Mouse (Mus musculus) hindbrain, embryonic 15.5 days (tissue): ENCODE data around the gene Chac2. TPM values are rescaled to one million over a fixed set of nuclear protein-coding genes. Genes with fewer than 3 reads are reported as not detected.
"Not testable (repeated sequence)": the region's sequence is repeated elsewhere in the genome, so short reads cannot be mapped to it uniquely, and the experiment has no call there.

Source experiments
- ATAC-seq: fragments of 200-750 bp; cut with Nextera tagmentation; 2 replicates; pipeline ENCODE4 v1.8.0; 2017; ENCODE audit warnings: low read depth, moderate number of reproducible peaks, moderate TSS enrichment; ENCODE audit not compliant: low FRiP score
- H3K27ac ChIP-seq: fragments of 300-500 bp; sonication (generic); replicated peaks from 2 replicates; pipeline ENCODE4 v1.5.1; 2015; ENCODE audit warnings: mild to moderate bottlenecking, inconsistent platforms
- H3K27me3 ChIP-seq: fragments of 300-500 bp; sonication (generic); 2 replicates; pipeline ENCODE4 v1.6.1; 2015; ENCODE audit warnings: control low read depth, inconsistent platforms
- H3K36me3 ChIP-seq: fragments of 300-500 bp; sonication (generic); 2 replicates; pipeline ENCODE4 v1.6.1; 2015; ENCODE audit warnings: control low read depth, inconsistent platforms
- H3K4me1 ChIP-seq: fragments of 300-500 bp; sonication (generic); replicated peaks from 2 replicates; pipeline ENCODE4 v1.6.1; 2015; ENCODE audit warnings: control low read depth, inconsistent platforms
- H3K4me2 ChIP-seq: fragments of 300-500 bp; sonication (generic); 2 replicates; pipeline ENCODE4 v1.6.1; 2015; ENCODE audit warnings: moderate library complexity, mild to moderate bottlenecking, inconsistent platforms
- H3K4me3 ChIP-seq: fragments of 300-500 bp; sonication (generic); 2 replicates; pipeline ENCODE4 v1.5.1; 2015; ENCODE audit warnings: mild to moderate bottlenecking, inconsistent platforms
- H3K9ac ChIP-seq: fragments of 300-500 bp; sonication (generic); 2 replicates; pipeline ENCODE4 v1.6.1; 2015; ENCODE audit warnings: inconsistent platforms
- H3K9me3 ChIP-seq: fragments of 300-500 bp; sonication (generic); 2 replicates; pipeline ENCODE4 v1.6.1; 2016; ENCODE audit warnings: control low read depth, inconsistent platforms
- whole genome bisulfite sequencing: fragments of 180-500 bp; shearing (Covaris S2); methylation state at CpG from one replicate; pipeline ENCODE4 v1.1.7; 2015; 5-methylcytosine and 5-hydroxymethylcytosine counted together
- polyA plus RNA-seq: library from polyadenylated mRNA; unstranded; fragments of >200 nt; fragmentation: Nextera tagmentation; extraction: Ambion mirVana; gene quantifications from 2 replicates; pipeline ENCODE4 v1.2.1, GENCODE M21; 2015

Chac2 gene
- polyA plus RNA-seq: 28.9 and 32.7 TPM in 2 replicates

- Histone ChIP-seq H3K4me1 (peaks cover 16% of the 10 kb centered on the region), H3K4me2 (peak within 1 kb of the TSS; percentile 70), H3K4me3 (peak within 1 kb of the TSS; percentile 59), H3K9ac (peak within 1 kb of the TSS; percentile 61), H3K27ac (peak within 1 kb of the TSS; percentile 78), H3K27me3 (no peaks in the 10 kb centered on the region), H3K36me3 (peaks cover 3% of the 10 kb centered on the region; the same call in 1 of the 2 replicates), H3K9me3 (no peaks in the 10 kb centered on the region)
- ATAC-seq: peak; percentile 99
- WGBS: under 1% methylated on average over 22 of the region's 22 CpGs
Observed at GRCm38 (mm10) chr11:30985877-30986624, at the start of gene Chac2. Gene Chac2 (minus strand): TSS chr11:30986350.

- Histone ChIP-seq H3K4me2 (no peak overlapping the region), H3K4me3 (no peak overlapping the region), H3K4me1 (no peaks in the 10 kb centered on the region), H3K9ac (no peak overlapping the region), H3K27me3 (no peaks in the 10 kb centered on the region), H3K27ac (no peak overlapping the region), H3K9me3 (no peaks in the 10 kb centered on the region), H3K36me3 (peaks cover 12% of the 10 kb centered on the region)
- ATAC-seq: no peak
- 98% methylated on average over 4 of the region's 4 CpGs for WGBS
Observed at GRCm38 (mm10) chr11:31034958-31035357, 48.8 kb upstream of the Chac2 start.

- H3K27me3 ChIP-seq, ATAC-seq, H3K4me2 ChIP-seq, H3K9me3 ChIP-seq, H3K9ac ChIP-seq, H3K27ac ChIP-seq, H3K4me1 ChIP-seq, H3K36me3 ChIP-seq, H3K4me3 ChIP-seq: not testable (repeated sequence)
- 61% methylated on average over 15 of the region's 15 CpGs for WGBS
Observed at GRCm38 (mm10) chr11:31017466-31017865, 31.3 kb upstream of the Chac2 start.

GRCm38 (mm10) chr11:31009668-31010067 lies 23.5 kb upstream of the Chac2 start:
- H3K9me3 ChIP-seq, H3K9ac ChIP-seq, H3K36me3 ChIP-seq, H3K4me3 ChIP-seq, H3K4me2 ChIP-seq, ATAC-seq, H3K27ac ChIP-seq, H3K27me3 ChIP-seq, H3K4me1 ChIP-seq: not testable (repeated sequence)
- WGBS: 89% methylated on average over 1 of the region's 1 CpGs

- no peak for ATAC-seq
- Histone ChIP-seq H3K9me3 (no peaks in the 10 kb centered on the region), H3K36me3 (no peaks in the 10 kb centered on the region), H3K27ac (no peak overlapping the region), H3K4me3 (no peak overlapping the region), H3K4me1 (no peaks in the 10 kb centered on the region), H3K27me3 (no peaks in the 10 kb centered on the region), H3K4me2 (no peak overlapping the region), H3K9ac (no peak overlapping the region)
- 88% methylated on average over 4 of the region's 4 CpGs for WGBS
Observed at GRCm38 (mm10) chr11:31001169-31001908, 15.2 kb upstream of the Chac2 start.

GRCm38 (mm10) chr11:31000028-31000427 lies 13.9 kb upstream of the Chac2 start:
- no peaks in the 10 kb centered on the region for H3K36me3 ChIP-seq
- no peak overlapping the region for H3K27ac ChIP-seq
- no peak overlapping the region for H3K9ac ChIP-seq
- no peak overlapping the region for H3K4me2 ChIP-seq
- 94% methylated on average over 2 of the region's 2 CpGs for WGBS
- no peak overlapping the region for H3K4me3 ChIP-seq
- no peaks in the 10 kb centered on the region for H3K9me3 ChIP-seq
- no peaks in the 10 kb centered on the region for H3K4me1 ChIP-seq
- no peaks in the 10 kb centered on the region for H3K27me3 ChIP-seq
- ATAC-seq: no peak

- no peak overlapping the region for H3K4me2 ChIP-seq
- H3K4me3 ChIP-seq: no peak overlapping the region
- no peak overlapping the region for H3K9ac ChIP-seq
- ATAC-seq: no peak
- no peaks in the 10 kb centered on the region for H3K27me3 ChIP-seq
- H3K9me3 ChIP-seq: no peaks in the 10 kb centered on the region
- H3K4me1 ChIP-seq: no peaks in the 10 kb centered on the region
- no peaks in the 10 kb centered on the region for H3K36me3 ChIP-seq
- 95% methylated on average over 2 of the region's 2 CpGs for WGBS
- no peak overlapping the region for H3K27ac ChIP-seq
Observed at GRCm38 (mm10) chr11:30998704-30999103, 12.6 kb upstream of the Chac2 start.

- H3K4me3 ChIP-seq: no peak overlapping the region
- no peak for ATAC-seq
- H3K9ac ChIP-seq: no peak overlapping the region
- 93% methylated on average over 5 of the region's 5 CpGs for WGBS
- no peaks in the 10 kb centered on the region for H3K36me3 ChIP-seq
- no peaks in the 10 kb centered on the region for H3K9me3 ChIP-seq
- H3K27ac ChIP-seq: no peak overlapping the region
- no peaks in the 10 kb centered on the region for H3K4me1 ChIP-seq
- H3K4me2 ChIP-seq: no peak overlapping the region
- no peaks in the 10 kb centered on the region for H3K27me3 ChIP-seq
Observed at GRCm38 (mm10) chr11:30998199-30998598, 12.0 kb upstream of the Chac2 start.

- H3K27me3 ChIP-seq: no peaks in the 10 kb centered on the region
- H3K4me3 ChIP-seq: no peak overlapping the region
- H3K27ac ChIP-seq: no peak overlapping the region
- no peaks in the 10 kb centered on the region for H3K36me3 ChIP-seq
- H3K9ac ChIP-seq: no peak overlapping the region
- no peaks in the 10 kb centered on the region for H3K4me1 ChIP-seq
- no peak overlapping the region for H3K4me2 ChIP-seq
- WGBS: 89% methylated on average over 3 of the region's 3 CpGs
- H3K9me3 ChIP-seq: no peaks in the 10 kb centered on the region
- ATAC-seq: no peak
Observed at GRCm38 (mm10) chr11:30996670-30997069, 10.5 kb upstream of the Chac2 start.

- ATAC-seq: peak; percentile 84
- H3K27ac ChIP-seq: peak overlapping the region; percentile 78
Observed at GRCm38 (mm10) chr11:30986625-30987017, 471 bp upstream of the Chac2 start.

GRCm38 (mm10) chr11:30985237-30985636 lies 913 bp downstream of the Chac2 start:
- Histone ChIP-seq H3K27me3 (no peaks in the 10 kb centered on the region), H3K9me3 (no peaks in the 10 kb centered on the region), H3K36me3 (peaks cover 3% of the 10 kb centered on the region; the same call in 1 of the 2 replicates), H3K4me2 (peak overlapping the region; percentile 70), H3K27ac (no peak overlapping the region), H3K9ac (no peak overlapping the region), H3K4me1 (peaks cover 16% of the 10 kb centered on the region), H3K4me3 (peak overlapping the region; percentile 59)
- 27% methylated on average over 2 of the region's 2 CpGs for WGBS
- ATAC-seq: no peak

More at GRCm38 (mm10) chr11:30986625-30987017, 471 bp upstream of the Chac2 start:
- peaks cover 3% of the 10 kb centered on the region; the same call in 1 of the 2 replicates for H3K36me3 ChIP-seq
- peak overlapping the region; percentile 59 for H3K4me3 ChIP-seq
- H3K4me2 ChIP-seq: peak overlapping the region; percentile 70
- peaks cover 16% of the 10 kb centered on the region for H3K4me1 ChIP-seq
- no peaks in the 10 kb centered on the region for H3K9me3 ChIP-seq
- WGBS: 3% methylated on average over 2 of the region's 2 CpGs
- peak overlapping the region; percentile 61 for H3K9ac ChIP-seq
- H3K27me3 ChIP-seq: no peaks in the 10 kb centered on the region

- Histone ChIP-seq H3K9me3 (0 out of 2 replicates have a peak, but pooled peaks cover 13% of the 10 kb centered on the region), H3K4me2 (peak within 1 kb of the TSS; percentile 69), H3K4me1 (peaks cover 17% of the 10 kb centered on the region), H3K36me3 (peaks cover 35% of the 10 kb centered on the region), H3K27ac (peak within 1 kb of the TSS; percentile 82), H3K27me3 (no peaks in the 10 kb centered on the region), H3K4me3 (peak within 1 kb of the TSS; percentile 60), H3K9ac (peak within 1 kb of the TSS; percentile 79)
- WGBS: 1% methylated on average over 39 of the region's 40 CpGs
- ATAC-seq: peak; percentile 99
Observed at GRCm38 (mm10) chr11:30954279-30954725, 31.8 kb downstream of the Chac2 start, which contains the start of gene Erlec1. Gene Erlec1 (minus strand): TSS chr11:30954335.
